Mouse (Mus musculus) retina, embryonic 14.5 days (tissue): ENCODE data around the gene Gabrr3.
"Not testable (repeated sequence)": the region's sequence is repeated elsewhere in the genome, so short reads cannot be mapped to it uniquely, and the experiment has no call there.

Experiments used
- DNase-seq: peaks from one replicate; pipeline ENCODE4 v3.0.0-alpha.2; 2015; ENCODE audit warnings: low spot score

Gabrr3 gene

DNA sequence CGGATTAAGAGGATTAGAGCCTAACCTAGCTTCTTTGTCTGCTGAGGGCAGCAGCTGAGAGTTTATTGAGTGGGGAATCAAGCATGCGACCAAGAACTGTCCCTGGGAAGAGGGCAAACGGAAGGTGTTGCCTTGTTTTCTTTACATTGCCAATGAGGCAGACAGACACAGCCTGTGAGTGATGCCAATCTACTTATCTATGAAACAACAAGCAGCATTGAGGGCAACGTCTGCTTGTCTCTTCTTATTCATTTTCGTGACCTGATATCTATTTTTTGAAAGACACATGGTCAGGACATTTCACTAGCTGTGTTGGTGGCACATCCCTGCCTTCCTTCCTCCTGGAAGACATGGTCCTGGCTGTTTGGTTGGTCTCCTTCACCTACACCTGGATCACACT, at the start of gene Gabrr3:
TSS of gene Gabrr3 (plus strand) at position 301 of the 400 bp plus-strand sequence.
- no peak for DNase-seq

GRCm38 (mm10) chr16:59363893-59364292, 43.2 kb upstream of the Gabrr3 start, which contains the start of gene Olfr209:
Gene Olfr209, minus strand, starts transcription at chr16:59363993.
- DNase-seq, result no peak

- DNase-seq, result no peak
These were observed 13.8 kb upstream of the Gabrr3 start for GRCm38 (mm10) chr16:59393300-59393699.

DNA sequence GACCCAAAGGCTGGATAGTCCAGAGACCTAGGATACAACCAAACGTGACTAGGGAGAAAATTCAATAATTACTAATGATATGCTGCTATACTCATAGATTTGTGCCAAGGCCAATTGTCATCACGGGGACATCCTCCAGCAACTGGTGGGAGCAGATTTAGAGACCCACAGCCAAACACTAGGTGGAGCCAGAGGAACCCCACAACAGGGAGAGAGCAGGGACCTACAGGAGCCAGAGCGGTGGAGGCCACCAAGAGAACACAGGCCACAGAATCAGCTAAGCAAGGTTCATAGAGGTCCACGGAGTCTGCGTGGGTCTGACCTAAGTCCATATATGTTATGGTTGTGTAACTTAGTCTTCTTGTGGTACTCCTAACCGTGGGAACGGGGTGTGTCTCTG, 6.0 kb upstream of the Gabrr3 start:
- peak; percentile 27 for DNase-seq

- DNase-seq, result no peak
These were observed 5.1 kb upstream of the Gabrr3 start for GRCm38 (mm10) chr16:59401985-59402384.

GRCm38 (mm10) chr16:59403684-59404083, 3.4 kb upstream of the Gabrr3 start:
- peak; percentile 76 for DNase-seq

DNA sequence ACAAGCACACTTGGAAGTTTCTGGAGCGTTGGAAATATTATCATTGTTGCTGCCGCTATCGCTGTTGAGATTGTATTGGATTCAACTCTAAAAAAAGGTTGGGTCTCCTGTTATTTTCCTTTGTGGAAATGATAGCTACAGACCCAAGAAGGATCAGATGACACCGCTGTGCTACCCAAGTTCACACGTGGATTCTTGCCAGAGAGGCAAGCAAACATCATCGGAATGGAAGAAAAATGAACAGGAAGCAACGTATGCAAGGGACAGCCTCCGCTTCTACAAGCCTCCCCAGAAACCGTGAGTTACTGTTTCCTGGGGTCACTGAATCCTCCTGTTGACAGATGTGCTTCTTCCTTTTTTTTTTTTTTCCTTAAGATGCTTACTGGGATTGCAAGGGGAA, 2.3 kb upstream of the Gabrr3 start:
- DNase-seq, result no peak

DNA sequence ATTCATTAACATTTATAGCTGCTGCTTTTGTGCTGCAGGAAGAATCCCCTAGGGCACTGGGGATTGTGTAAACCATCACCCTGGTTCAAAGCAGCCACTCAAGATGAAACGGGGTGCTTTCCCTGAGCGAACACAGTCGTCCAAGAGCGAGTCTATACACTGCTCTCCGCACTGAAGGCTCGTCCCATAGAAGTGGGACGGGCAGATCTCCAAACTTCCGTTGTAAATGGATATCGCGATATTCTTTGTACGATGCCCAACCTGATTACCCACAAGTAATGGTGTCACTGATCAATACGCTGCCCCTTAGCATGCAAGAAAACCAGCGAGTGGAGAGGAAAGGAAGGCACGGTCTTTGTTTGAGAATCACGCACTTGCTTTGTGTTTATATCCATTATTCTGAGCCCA, 2.2 kb downstream of the Gabrr3 start:
- DNase-seq, result no peak

- no peak for DNase-seq
These were observed 2.7 kb downstream of the Gabrr3 start for GRCm38 (mm10) chr16:59409800-59410199.

- DNase-seq, result no peak
These were observed 6.3 kb downstream of the Gabrr3 start for GRCm38 (mm10) chr16:59413475-59413874.

DNA sequence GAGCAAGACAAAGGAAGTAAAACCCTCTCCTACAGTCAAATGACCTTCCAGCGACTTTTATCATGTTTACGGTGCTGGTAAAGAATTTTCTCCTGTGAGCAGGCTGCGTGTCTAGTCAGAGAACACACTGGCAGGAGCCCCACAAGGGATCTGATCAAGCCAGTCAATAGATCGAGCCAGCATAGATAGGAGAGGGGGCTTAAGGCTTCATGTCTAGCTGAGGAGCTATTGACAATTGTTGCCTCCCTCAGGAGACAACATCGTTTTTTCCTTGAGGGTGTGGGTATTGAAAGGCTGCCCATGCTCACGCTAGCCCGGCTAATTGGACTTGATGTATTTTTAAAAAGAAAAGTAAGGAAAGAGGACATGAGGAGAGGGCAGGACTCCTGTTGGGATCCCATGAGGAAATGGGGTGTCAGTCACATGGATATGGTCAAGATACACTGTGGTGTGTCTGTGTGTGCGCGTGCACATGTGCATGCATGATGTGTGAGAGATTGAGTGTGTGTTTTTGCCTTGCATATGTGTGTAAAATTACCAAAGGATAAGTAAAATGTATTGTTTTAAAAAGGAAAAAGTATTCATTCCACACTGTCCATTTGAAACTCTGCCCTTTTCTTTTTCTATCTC, 13.2 kb downstream of the Gabrr3 start:
- DNase-seq, result no peak

DNA sequence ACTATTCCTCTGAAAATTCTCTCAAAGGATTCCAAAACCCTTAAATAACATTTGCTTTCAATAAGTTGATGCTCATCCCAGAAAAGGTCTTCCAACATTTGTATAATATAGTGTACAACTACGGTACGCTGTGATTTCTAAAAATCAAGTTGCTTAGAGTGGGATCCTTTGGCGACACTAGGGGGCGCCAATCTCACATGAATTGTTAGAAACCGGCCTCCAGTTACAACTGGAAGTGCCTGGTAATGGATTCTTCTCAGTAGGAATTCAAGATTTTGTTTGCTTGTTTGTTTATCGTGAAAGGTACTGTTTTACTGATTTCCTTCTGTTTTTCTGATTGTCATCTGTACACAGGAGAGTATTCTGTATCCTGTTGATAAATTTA, 13.7 kb downstream of the Gabrr3 start:
- DNase-seq, result peak; percentile 88

DNA sequence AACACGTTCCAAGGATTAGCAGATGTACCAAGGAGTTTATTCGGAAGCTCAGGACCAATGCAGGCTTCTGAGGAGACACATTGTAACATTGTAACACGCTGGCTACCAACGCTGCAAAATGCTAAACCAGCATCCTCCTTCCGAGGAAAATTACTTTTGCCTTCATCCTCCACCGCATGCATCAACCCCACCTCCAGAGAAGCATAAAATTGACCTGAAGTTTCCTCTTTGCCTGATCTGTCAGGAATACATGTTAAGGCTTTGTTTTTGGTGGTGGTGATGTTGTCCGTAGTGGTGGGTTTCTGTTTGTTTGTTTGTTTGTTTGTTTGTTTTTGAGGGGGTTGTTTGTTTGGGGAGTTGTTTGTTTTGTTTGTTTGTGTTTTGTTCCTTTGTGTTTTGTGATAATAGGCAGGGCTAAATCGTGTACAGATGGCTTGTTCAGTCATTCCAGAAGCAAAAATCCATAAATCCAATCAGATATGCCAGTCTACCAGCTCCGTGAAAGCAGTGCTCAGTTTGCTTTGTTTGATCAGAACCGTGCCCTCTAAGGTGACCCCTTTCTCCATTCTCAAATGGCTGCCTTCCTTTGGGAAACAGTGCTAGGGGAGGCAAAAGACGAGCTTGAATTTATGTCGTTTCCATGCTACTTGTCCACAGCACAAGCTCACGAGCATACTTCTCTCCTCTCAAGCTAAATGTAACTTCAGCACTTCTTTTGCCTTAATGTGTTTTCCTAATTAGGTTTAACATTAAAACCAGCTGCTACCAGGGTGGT, 14.6 kb downstream of the Gabrr3 start:
- no peak for DNase-seq

DNA sequence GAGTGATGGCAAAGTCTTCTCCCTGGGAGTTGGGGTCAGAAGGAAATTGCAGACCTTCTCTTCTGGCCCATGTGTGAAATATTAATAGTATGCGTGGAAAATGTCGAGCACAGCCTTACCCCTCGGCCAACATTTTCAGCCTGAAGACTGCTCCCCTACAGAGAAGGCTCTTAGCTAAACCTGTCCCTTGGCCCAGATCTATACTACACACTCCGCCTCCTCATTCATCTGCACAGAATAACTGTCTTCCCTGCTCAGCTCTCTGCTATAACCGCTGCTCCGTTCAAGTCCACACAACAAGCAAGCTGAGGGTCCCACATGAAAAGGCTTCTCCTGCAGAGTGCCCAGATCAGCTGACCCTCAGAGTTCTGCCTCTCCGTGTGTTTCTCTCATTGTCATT, 20.8 kb downstream of the Gabrr3 start:
- no peak for DNase-seq

DNA sequence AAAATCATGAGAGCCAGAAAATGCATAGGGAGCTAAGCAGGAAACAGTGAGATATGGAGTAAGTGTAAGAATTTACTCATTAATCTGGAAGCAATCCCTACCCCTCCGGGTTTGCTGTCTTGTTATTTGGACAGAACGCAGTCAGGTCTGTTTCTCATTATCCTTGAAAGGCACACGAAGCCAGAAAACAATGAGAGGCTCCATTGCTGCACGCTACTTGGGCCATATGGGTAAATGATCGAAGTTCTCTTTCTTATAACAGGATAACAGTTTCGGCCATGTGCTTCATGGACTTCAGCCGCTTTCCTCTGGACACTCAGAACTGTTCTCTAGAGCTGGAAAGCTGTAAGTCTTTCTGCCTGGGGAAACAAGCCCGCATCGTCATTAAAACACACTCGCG, 26.0 kb downstream of the Gabrr3 start:
- DNase-seq, result no peak

DNA sequence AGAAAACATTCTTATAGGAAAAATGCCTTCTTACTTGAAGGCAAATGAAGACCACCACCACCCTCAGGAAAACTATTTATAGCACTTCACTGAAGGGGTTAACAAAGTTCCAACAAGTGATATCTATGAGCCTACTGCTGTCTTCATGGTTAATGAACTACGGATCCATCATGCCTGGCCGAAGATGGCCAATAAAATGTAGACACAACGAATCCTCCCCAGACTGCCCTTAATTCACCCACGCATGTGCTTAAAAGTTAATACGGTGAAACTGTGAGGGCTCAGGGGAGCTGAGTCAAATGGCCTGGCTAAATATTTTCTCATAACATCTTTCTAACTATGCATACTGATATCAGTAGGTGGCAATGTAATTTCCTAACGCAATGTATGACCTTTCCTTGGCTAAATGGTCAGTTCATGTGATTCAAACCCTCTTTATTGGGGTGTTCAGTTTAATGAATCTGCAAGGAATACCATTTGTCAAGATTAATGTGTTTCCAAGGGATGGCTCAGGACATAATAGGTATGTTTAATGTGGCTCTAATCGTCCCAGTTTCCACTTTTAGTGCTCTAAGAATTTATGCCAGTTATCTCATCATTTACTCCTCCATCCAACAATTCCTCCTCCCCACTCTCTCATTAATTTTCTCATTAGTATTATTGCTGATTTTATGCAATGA, 37.9 kb downstream of the Gabrr3 start:
- no peak for DNase-seq

DNA sequence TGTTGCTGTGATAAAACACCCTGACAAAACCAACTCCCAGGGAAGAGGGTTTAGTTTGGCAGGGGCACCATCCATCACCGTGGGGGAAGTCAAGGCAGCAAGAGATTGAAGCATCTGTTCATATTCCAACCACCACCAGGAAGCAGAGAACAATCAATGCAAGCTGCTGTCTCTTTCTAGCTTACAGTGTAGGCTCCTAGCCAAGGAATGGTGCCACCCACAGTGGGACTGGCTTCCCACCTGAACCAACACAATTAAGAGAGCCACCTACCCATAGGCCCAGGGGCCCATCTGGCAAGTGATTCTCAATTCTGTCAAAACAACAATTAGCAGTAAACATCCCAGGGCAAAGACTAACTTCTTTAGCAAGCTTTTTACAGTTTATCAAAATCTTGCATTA, 41.0 kb downstream of the Gabrr3 start:
- no peak for DNase-seq

GRCm38 (mm10) chr16:59449092-59449491, 42.0 kb downstream of the Gabrr3 start:
- no peak for DNase-seq

GRCm38 (mm10) chr16:59451813-59452212, 44.7 kb downstream of the Gabrr3 start:
- no peak for DNase-seq

DNA sequence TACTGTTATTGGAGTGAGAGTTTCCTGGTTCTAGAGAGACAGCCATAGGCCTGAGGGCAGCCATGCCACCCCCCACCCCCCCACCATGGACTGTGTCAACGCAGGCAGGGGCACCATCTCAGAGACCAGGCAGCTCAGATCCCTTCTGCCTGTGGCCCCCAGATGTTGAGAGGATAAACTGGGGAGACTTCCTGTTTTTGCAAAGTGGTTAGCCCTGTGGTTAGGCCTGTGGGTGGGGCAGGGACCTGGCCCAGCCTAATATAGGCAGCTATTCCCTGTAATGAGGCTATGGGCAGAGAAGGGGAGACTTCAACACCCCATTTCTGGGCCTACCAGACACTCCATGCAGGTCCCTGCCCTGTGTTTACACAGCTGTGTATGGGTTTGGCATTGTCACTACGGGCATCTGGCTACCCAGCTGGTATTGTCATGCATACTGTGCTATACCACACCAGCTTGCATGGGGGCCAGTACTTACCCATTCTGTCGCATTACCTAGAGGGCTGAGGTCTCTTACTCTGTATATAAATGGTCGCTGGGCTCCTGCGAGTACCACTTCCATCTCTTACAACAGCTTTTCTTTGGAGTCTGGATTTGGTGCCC, 52.2 kb downstream of the Gabrr3 start:
- DNase-seq, result not testable (repeated sequence)

DNA sequence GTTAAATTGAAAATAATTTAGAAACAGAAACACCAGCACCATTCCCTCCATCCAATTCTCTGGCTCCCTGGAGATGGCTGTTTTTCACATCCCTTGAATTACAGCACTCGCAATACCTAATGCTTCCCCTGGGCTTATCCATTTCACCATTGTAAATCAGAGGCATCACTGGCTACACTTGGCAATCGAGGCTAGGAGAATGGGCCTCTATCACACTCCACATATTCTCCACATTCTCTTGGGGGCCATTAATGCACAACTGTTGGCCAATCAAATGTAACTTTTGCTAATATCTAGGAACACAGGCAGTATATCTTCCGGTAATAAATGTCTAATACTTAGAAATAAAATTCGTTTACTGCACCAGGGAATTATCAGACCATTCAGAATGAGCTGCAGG, 56.4 kb downstream of the Gabrr3 start:
- no peak for DNase-seq

DNA sequence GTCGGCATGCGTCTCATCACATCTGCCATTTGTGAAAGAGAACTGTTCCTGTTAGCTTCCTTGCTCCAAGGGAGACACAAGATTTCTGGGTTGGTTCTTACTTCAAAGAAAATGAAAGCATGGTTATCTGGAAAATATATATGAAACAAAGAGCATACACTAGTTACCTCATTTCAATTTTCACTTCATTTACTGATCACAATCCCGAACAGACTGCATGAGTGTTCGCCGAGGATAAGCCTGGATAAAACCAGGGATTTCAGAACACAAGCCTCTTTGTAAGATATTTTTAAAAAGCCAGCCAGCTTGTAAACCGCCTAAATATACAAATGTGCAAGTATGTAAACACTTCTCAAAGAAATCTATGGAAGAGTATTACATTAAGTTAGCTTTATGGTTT, 56.8 kb downstream of the Gabrr3 start:
- no peak for DNase-seq

DNA sequence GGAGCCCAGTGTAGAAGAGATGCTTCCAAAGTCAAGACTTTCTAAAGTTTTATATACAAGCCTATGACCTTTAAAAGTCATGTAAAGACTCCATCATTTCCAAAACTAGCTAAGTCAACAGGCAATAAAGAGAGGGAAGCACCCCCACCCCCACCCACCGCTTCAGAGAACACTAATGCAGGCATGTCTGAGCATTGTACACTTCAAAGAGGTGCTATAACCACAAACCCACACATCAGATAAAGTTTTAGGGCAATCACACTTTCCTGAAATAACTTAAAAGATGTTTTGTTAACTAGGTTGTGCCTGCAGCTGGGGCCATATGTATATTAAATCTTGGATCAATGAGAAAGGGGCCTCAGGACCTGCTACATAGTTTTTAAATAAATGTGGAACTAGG, 62.7 kb downstream of the Gabrr3 start:
- DNase-seq, result no peak
